In genomic region chr12:70452143-70452542, GRCm38 (mm10) we compare ENCODE assay signal across 8 mouse cellular contexts. TPM values are rescaled to one million over a fixed set of nuclear protein-coding genes. Genes with fewer than 3 reads are reported as not detected.
DNase-seq lines count a peak whose midpoint lies in the region; ATAC-seq and TF ChIP-seq lines count a peak whose summit lies in the region.

No protein-coding gene starts in this region.

- peaks cover 5% of the 10 kb centered on the region; the same call in 1 of the 2 replicates for H3K36me3 ChIP-seq in kidney, embryonic 16.5 days (ENCODE audit: insufficient read depth, low read length)
- no peaks in the 10 kb centered on the region for H3K36me3 ChIP-seq in hindbrain, postnatal 0 days (ENCODE audit: insufficient read depth, low read length)
- no peaks in the 10 kb centered on the region for H3K36me3 ChIP-seq in midbrain, embryonic 16.5 days (ENCODE audit: control insufficient read depth, insufficient read depth, low read length)

- TF ChIP-seq CTCF in cortical plate, adult 2 months (IDR thresholded peaks at IDR 0.05; ENCODE audit: extremely low read depth, insufficient read depth, low read length) = no peak
- no peak for TF ChIP-seq CTCF in hindbrain, postnatal 0 days (IDR thresholded peaks at IDR 0.05; ENCODE audit: low read depth)

- peak overlapping the region; percentile 89 for H3K9ac ChIP-seq in kidney, embryonic 16.5 days (replicated peaks; ENCODE audit: low read length)
- peak overlapping the region; percentile 86; the same call in 1 of the 2 replicates for H3K9ac ChIP-seq in hindbrain, postnatal 0 days (replicated peaks; ENCODE audit: low read length)
- H3K9ac ChIP-seq in midbrain, embryonic 16.5 days (ENCODE audit: low read depth, low read length) = peak overlapping the region; percentile 65; the same call in 1 of the 2 replicates

- WGBS in kidney, embryonic 16.5 days = 78% methylated on average over 2 of the region's 2 CpGs
- WGBS in hindbrain, postnatal 0 days = 82% methylated on average over 2 of the region's 2 CpGs
- WGBS in midbrain, embryonic 16.5 days = 90% methylated on average over 2 of the region's 2 CpGs

- H3K4me2 ChIP-seq in kidney, embryonic 16.5 days (replicated peaks; ENCODE audit: low read depth, low read length) = peak overlapping the region; percentile 84
- peak overlapping the region; percentile 69 for H3K4me2 ChIP-seq in hindbrain, postnatal 0 days (ENCODE audit: low read depth, low read length)
- peak overlapping the region; percentile 66 for H3K4me2 ChIP-seq in midbrain, embryonic 16.5 days (ENCODE audit: low read length)

- no peak for ATAC-seq in kidney, embryonic 16.5 days (ENCODE audit: low FRiP score, low TSS enrichment)
- ATAC-seq in hindbrain, postnatal 0 days = no peak
- no peak for ATAC-seq in midbrain, embryonic 16.5 days

- H3K27ac ChIP-seq in kidney, embryonic 16.5 days (ENCODE audit: low read length) = 0 out of 2 replicates have a peak overlapping the region, but pooled peaks have one; percentile 82
- H3K27ac ChIP-seq in cortical plate, adult 2 months (ENCODE audit: insufficient read depth, low read length) = no peak overlapping the region
- no peak overlapping the region for H3K27ac ChIP-seq in hindbrain, postnatal 0 days
- no peak overlapping the region for H3K27ac ChIP-seq in midbrain, embryonic 16.5 days (ENCODE audit: low read length)

- peak overlapping the region; percentile 92 for H3K4me3 ChIP-seq in kidney, embryonic 16.5 days (ENCODE audit: low read length)
- H3K4me3 ChIP-seq in cortical plate, adult 2 months (ENCODE audit: insufficient read depth, low read length) = peak overlapping the region; percentile 91; the same call in 1 of the 2 replicates
- H3K4me3 ChIP-seq in hindbrain, postnatal 0 days (ENCODE audit: low read length) = peak overlapping the region; percentile 89
- no peak overlapping the region for H3K4me3 ChIP-seq in midbrain, embryonic 16.5 days (ENCODE audit: low read depth, low read length)

- DNase-seq in kidney, adult 18-20 months = no peak
- no peak for DNase-seq in hindbrain, postnatal 0 days (ENCODE audit: low spot score)
- DNase-seq in gastrocnemius, adult 18-20 months (ENCODE audit: low spot score) = no peak
- no peak for DNase-seq in layer of hippocampus, adult 11-12 months (ENCODE audit: low spot score)
- DNase-seq in left cerebral cortex, adult 11 months (ENCODE audit: low spot score) = no peak

- H3K4me1 ChIP-seq in kidney, embryonic 16.5 days (ENCODE audit: insufficient read depth, low read length) = peaks cover 26% of the 10 kb centered on the region
- no peaks in the 10 kb centered on the region for H3K4me1 ChIP-seq in cortical plate, adult 2 months (ENCODE audit: control insufficient read depth, insufficient read depth, low read length)
- peaks cover 13% of the 10 kb centered on the region for H3K4me1 ChIP-seq in hindbrain, postnatal 0 days (ENCODE audit: insufficient read depth, low read length)
- peaks cover 22% of the 10 kb centered on the region for H3K4me1 ChIP-seq in midbrain, embryonic 16.5 days (ENCODE audit: control insufficient read depth, insufficient read depth, low read length)

- TF ChIP-seq POLR2A in cortical plate, adult 2 months (IDR thresholded peaks at IDR 0.05; ENCODE audit: extremely low read depth, insufficient read depth, low read length) = no peak

- H3K27me3 ChIP-seq in kidney, embryonic 16.5 days (ENCODE audit: insufficient read depth, low read length) = no peaks in the 10 kb centered on the region
- no peaks in the 10 kb centered on the region for H3K27me3 ChIP-seq in hindbrain, postnatal 0 days (ENCODE audit: insufficient read depth, low read length)
- no peaks in the 10 kb centered on the region for H3K27me3 ChIP-seq in midbrain, embryonic 16.5 days (ENCODE audit: control insufficient read depth, insufficient read depth, low read depth, low read length)

- no peaks in the 10 kb centered on the region for H3K9me3 ChIP-seq in kidney, embryonic 16.5 days (ENCODE audit: low read length)
- H3K9me3 ChIP-seq in hindbrain, postnatal 0 days (ENCODE audit: low read length) = no peaks in the 10 kb centered on the region
- no peaks in the 10 kb centered on the region for H3K9me3 ChIP-seq in midbrain, embryonic 16.5 days (replicated peaks; ENCODE audit: control insufficient read depth, low read length, poor library complexity, severe bottlenecking)

RNA-seq across cellular contexts. Expression of gene Tmx1, which starts 0.8 kb away (rescaled TPM):
- polyA plus RNA-seq in kidney, embryonic 16.5 days (2015; fragmentation: Nextera tagmentation; extraction: Ambion mirVana) = 122 and 125 TPM in 2 replicates
- polyA plus RNA-seq in cortical plate, adult 2 months (2012; rRNA removed) = 25.1 and 26.5 TPM in 2 replicates
- 57.5 and 61.6 TPM in 2 replicates for total RNA-seq in hindbrain, postnatal 0 days (2014; rRNA removed)
- 132 and 134 TPM in 2 replicates for polyA plus RNA-seq in hindbrain, postnatal 0 days (2015; fragmentation: Nextera tagmentation; extraction: Ambion mirVana)
- polyA plus RNA-seq in midbrain, embryonic 16.5 days (2015; fragmentation: Nextera tagmentation; extraction: Ambion mirVana) = 148 and 154 TPM in 2 replicates
- 10 to 100 TPM; 10.9 to 11.1 TPM for total RNA-seq in gastrocnemius, adult 18-20 months (2021)
